Mouse (Mus musculus): ENCODE data around the gene Fam173a. TPM values are rescaled to one million over a fixed set of nuclear protein-coding genes. Genes with fewer than 3 reads are reported as not detected.
"Not testable (repeated sequence)": the region's sequence is repeated elsewhere in the genome, so short reads cannot be mapped to it uniquely, and the experiment has no call there.

Gene Fam173a
- polyA plus RNA-seq, 1 experiment = 149 TPM

DNA sequence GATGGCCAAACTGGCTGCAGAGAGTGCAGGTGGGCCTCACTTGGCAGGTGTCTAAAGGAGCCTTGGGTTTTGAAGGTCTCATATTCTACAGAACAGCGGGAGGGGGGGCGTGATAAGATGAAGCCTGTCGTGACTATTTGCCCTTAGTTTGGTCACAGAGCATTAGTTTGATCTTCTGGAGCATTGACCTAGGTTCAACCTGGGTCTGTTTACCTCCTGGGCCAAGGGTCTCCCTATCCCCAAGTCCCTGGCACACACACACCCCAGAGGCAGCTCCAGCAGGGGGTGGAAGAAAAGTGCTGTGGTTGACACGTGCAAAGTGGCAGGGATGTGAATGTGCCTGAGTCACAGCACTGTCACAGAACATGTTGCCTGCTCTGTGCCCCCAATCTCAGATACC lies 18.2 kb upstream of the Fam173a start:
- Histone ChIP-seq H3K4me3 (replicated peaks; ENCODE audit: control insufficient read depth, low read depth, low read length) (no peak overlapping the region), H3K4me1 (ENCODE audit: control insufficient read depth, insufficient read depth, low read length) (no peaks in the 10 kb centered on the region), H3K27ac (ENCODE audit: control insufficient read depth, insufficient read depth, low read depth, low read length, poor library complexity) (no peak overlapping the region)
- WGBS = 63% methylated on average over 4 of the region's 4 CpGs
- TF ChIP-seq CTCF (IDR thresholded peaks at IDR 0.05; ENCODE audit: control insufficient read depth, insufficient read depth, low read length) (no peak), POLR2A (IDR thresholded peaks at IDR 0.05; ENCODE audit: borderline replicate concordance, control insufficient read depth, low read depth, low read length) (no peak)

DNA sequence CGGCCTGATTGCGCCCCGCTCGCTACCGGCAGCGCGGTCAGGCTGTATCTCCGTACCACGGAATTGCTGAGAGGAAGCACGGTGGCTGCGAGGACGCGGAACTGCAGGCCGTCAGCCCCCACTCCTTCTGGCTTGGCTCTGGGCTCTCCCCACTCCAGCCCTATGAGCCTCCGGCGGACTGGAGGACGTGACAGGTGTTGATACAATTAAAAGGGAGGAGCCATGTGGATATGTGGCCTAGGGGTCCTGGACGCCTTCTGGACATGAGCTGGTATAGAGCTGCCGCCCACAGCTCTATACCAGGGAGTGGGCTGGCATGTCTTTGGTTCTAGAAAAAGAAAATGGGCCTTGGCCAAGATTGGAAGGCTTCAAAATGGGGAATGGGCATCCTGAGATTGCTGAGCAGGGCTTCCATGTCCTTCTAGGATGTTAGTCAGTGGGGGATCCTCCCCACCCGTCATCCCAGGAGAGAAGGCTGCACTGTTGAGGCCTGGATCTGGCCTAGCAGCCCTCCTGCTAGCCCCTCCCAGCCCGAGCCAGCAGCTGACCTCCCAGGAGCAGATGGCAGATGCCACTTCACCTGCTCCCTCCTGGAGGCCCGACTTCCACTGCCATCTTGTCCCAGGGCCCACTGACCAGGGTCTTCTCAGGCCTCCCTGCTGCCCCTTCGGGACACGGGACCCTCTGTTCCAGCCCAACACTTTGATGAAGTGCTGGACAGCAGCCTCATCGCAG lies 17.1 kb upstream of the Fam173a start:
- TF ChIP-seq CTCF (IDR thresholded peaks at IDR 0.05; ENCODE audit: control insufficient read depth, insufficient read depth, low read length) (no peak), POLR2A (IDR thresholded peaks at IDR 0.05; ENCODE audit: borderline replicate concordance, control insufficient read depth, low read depth, low read length) (no peak)
- no peak overlapping the region for H3K4me3 ChIP-seq (replicated peaks; ENCODE audit: control insufficient read depth, low read depth, low read length)
- no peak overlapping the region for H3K27ac ChIP-seq (ENCODE audit: control insufficient read depth, insufficient read depth, low read depth, low read length, poor library complexity)
- H3K4me1 ChIP-seq (ENCODE audit: control insufficient read depth, insufficient read depth, low read length) = no peaks in the 10 kb centered on the region
- 14% methylated on average over 25 of the region's 25 CpGs for WGBS

DNA sequence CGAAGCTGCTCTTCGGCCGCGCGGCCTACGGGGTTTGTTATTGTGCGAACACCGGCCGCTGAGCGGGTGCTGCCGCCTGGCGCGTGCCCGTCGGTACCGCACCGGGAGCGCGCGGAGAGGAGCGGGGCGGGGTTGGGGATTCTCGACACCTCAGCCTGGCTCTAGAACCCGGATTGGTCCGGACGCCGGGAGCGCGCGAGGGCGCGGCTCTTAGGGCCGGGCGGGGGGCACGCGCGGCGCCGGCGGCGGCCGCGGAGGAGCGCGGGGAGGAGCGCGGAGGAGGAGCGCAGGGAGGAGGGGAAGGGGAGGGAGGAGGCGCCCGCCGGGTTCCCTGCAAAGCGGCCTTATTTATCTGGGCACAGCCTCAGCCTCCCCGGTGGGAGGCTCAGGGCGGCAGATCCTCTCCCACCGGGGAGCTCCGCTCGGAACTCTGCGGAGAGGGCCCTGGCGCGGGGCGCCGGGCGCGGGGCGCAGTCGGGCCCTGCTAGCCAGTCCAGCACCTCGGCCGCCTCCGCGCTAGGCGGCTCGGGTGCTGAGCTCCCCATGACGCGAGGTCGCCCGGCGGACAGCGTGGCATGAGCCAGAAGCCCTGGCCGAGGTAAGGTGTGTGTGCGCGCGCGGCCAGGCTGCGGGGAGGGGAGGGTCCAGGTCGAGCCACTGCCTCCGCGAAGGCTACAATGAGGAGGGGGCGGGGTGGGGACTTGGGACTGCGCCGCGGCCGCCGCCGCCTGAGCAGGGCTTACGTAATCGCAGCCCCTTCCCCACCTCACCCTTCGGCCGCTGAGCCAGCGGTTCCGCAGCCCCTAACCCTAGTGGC lies 16.3 kb upstream of the Fam173a start, which contains the start of gene Fbxl16:
Gene Fbxl16, plus strand, starts transcription at position 297 of the 817 bp plus-strand sequence.
- H3K27ac ChIP-seq (ENCODE audit: control insufficient read depth, insufficient read depth, low read depth, low read length, poor library complexity) = no peak within 1 kb of the TSS
- no peak for TF ChIP-seq POLR2A (IDR thresholded peaks at IDR 0.05; ENCODE audit: borderline replicate concordance, control insufficient read depth, low read depth, low read length)
- no peak for TF ChIP-seq CTCF (IDR thresholded peaks at IDR 0.05; ENCODE audit: control insufficient read depth, insufficient read depth, low read length)
- H3K4me1 ChIP-seq (ENCODE audit: control insufficient read depth, insufficient read depth, low read length) = no peaks in the 10 kb centered on the region
- WGBS = under 1% methylated on average over 97 of the region's 100 CpGs
- no peak within 1 kb of the TSS for H3K4me3 ChIP-seq (replicated peaks; ENCODE audit: control insufficient read depth, low read depth, low read length)

DNA sequence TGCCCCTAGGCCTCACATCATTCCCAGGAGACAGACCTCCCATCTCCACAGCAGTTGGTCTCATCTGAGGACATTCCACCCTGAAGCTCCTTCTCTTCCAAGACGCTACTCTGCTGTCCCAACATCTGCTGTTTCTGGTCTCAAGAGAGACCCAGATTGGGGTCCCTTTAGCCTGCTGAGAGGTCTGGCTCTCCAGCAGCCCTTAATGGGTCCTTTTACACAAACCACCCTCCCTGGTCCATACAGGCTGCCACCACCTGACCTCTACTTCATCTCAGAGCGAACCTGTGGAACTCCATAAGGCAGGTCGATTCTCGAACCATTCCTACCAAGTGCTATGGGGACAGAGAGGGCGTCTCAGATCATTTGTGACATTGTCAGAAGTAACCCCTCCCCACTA lies 15.3 kb upstream of the Fam173a start:
- 41% methylated on average over 5 of the region's 5 CpGs for WGBS
- no peak overlapping the region for H3K27ac ChIP-seq (ENCODE audit: control insufficient read depth, insufficient read depth, low read depth, low read length, poor library complexity)
- no peak for TF ChIP-seq CTCF (IDR thresholded peaks at IDR 0.05; ENCODE audit: control insufficient read depth, insufficient read depth, low read length)
- no peak for TF ChIP-seq POLR2A (IDR thresholded peaks at IDR 0.05; ENCODE audit: borderline replicate concordance, control insufficient read depth, low read depth, low read length)
- no peak overlapping the region for H3K4me3 ChIP-seq (replicated peaks; ENCODE audit: control insufficient read depth, low read depth, low read length)
- H3K4me1 ChIP-seq (ENCODE audit: control insufficient read depth, insufficient read depth, low read length) = no peaks in the 10 kb centered on the region

DNA sequence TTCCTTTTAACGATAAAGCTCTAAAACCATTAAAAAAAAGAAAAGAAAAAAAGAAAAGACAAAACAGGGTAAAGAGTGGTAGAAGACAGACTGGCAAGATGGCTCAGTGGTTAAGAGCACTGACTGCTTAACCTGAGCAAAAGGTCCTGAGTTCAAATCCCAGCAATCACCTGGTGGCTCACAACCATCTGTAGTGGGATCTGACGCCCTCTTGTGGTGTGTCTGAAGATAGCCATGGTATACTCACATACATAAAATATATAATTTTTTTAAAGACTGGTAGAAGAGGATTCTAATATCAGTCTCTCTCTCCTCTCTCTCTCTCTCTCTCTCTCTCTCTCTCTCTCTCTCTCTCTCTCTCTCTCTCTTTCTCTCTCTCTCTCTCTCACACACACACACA lies 14.8 kb upstream of the Fam173a start:
- H3K4me3 ChIP-seq (replicated peaks; ENCODE audit: control insufficient read depth, low read depth, low read length); H3K27ac ChIP-seq (ENCODE audit: control insufficient read depth, insufficient read depth, low read depth, low read length, poor library complexity): not testable (repeated sequence)
- 21% methylated on average over 2 of the region's 2 CpGs for WGBS

DNA sequence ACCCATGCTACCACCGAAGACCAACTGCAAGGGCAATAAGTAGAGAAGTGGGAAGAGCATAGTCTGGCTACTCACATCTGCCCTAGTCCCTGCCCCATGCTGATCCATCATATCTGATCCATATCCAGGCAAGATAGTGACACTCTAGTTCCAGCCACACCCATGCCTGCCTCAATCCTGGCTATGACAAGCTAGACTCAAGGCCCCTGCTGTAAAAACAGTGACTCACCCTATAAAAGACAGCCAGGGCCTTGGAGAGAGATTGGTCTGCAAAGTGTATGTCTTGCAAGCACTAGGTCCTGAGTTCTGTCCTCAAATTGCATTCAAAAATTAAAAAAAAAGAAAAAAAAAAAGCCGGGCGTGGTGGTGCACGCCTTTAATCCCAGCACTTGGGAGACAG lies 13.8 kb upstream of the Fam173a start:
- Histone ChIP-seq H3K4me3 (replicated peaks; ENCODE audit: control insufficient read depth, low read depth, low read length) (no peak overlapping the region), H3K4me1 (ENCODE audit: control insufficient read depth, insufficient read depth, low read length) (no peaks in the 10 kb centered on the region), H3K27ac (ENCODE audit: control insufficient read depth, insufficient read depth, low read depth, low read length, poor library complexity) (no peak overlapping the region)
- no peak for TF ChIP-seq POLR2A (IDR thresholded peaks at IDR 0.05; ENCODE audit: borderline replicate concordance, control insufficient read depth, low read depth, low read length)
- TF ChIP-seq CTCF (IDR thresholded peaks at IDR 0.05; ENCODE audit: control insufficient read depth, insufficient read depth, low read length) = no peak
- WGBS = 64% methylated on average over 4 of the region's 4 CpGs

More for the DNA sequence above, 14.8 kb upstream of the Fam173a start:
- H3K4me1 ChIP-seq (ENCODE audit: control insufficient read depth, insufficient read depth, low read length) = not testable (repeated sequence)

DNA sequence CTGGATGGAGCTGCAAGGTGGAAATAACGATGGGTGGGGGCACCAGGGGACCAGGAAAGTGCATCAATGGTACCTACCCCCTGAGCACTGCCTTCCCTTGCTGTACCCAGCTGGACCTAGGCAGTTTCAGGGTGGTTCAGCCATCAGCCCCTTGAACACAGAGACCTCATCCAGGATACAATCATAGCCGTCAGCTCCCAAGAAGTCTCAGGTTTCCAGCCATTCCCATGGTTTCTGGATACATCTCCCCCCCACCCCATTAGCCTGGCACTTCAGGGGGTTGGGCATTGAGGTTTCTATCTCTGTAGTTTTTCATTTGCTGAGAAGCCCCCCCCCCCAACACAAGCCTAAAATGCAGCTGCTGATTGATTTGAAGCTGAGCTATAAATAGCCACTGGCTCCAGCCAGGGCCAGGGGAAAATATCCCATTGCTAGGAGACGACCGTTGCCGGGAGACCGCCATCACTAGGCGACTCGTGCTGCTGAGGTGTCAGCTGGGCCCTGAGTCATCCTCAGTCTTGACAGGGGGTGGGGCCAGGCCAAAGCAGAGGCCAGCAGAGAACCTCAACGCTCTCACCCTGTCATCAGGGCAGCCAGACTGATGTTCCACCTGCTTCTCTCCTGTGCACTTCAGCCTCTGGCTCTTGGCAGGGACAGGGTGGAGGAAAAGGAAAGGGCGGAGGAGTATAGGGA lies 10.3 kb upstream of the Fam173a start:
- Histone ChIP-seq H3K4me1 (ENCODE audit: control insufficient read depth, insufficient read depth, low read length) (no peaks in the 10 kb centered on the region), H3K4me3 (replicated peaks; ENCODE audit: control insufficient read depth, low read depth, low read length) (no peak overlapping the region), H3K27ac (ENCODE audit: control insufficient read depth, insufficient read depth, low read depth, low read length, poor library complexity) (no peak overlapping the region)
- WGBS = 16% methylated on average over 10 of the region's 10 CpGs
- TF ChIP-seq CTCF (IDR thresholded peaks at IDR 0.05; ENCODE audit: control insufficient read depth, insufficient read depth, low read length) (no peak), POLR2A (IDR thresholded peaks at IDR 0.05; ENCODE audit: borderline replicate concordance, control insufficient read depth, low read depth, low read length) (no peak)

DNA sequence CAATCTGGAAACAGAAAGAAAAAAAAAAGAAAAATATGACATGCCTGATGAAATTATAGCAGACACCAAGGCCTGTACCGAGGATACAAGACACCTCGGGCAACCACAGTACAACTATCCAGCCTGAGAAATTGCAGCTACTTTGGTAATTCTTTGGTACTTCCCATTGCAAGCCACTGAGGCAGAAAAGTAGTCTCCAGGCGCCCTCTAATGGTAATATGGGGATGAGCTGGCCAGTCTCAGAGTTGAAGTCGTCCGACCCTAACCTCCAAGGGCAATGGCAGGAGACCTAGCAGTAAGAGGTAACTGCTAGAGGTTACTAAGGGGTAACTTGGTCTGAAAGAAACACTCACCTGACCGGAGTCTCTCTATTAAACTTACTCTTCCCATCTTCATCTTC lies 8.3 kb upstream of the Fam173a start:
- no peak overlapping the region for H3K4me3 ChIP-seq (replicated peaks; ENCODE audit: control insufficient read depth, low read depth, low read length)
- WGBS = 5% methylated on average over 6 of the region's 6 CpGs
- TF ChIP-seq CTCF (IDR thresholded peaks at IDR 0.05; ENCODE audit: control insufficient read depth, insufficient read depth, low read length) (peak; percentile 75), POLR2A (IDR thresholded peaks at IDR 0.05; ENCODE audit: borderline replicate concordance, control insufficient read depth, low read depth, low read length) (no peak)
- H3K27ac ChIP-seq (ENCODE audit: control insufficient read depth, insufficient read depth, low read depth, low read length, poor library complexity) = no peak overlapping the region
- peaks cover 1% of the 10 kb centered on the region for H3K4me1 ChIP-seq (ENCODE audit: control insufficient read depth, insufficient read depth, low read length)
